Mouse (Mus musculus): Measurements from ENCODE around the gene Tcirg1.

- TF ChIP-seq CTCF (IDR thresholded peaks at IDR 0.05; ENCODE audit: low read depth): no peak
- TF ChIP-seq EP300 (IDR thresholded peaks at IDR 0.05; ENCODE audit: low read depth): no peak
Measured at GRCm38 (mm10) chr19:3942986-3943735, 36.2 kb upstream of the Tcirg1 start.

All from liver, embryonic 14.5 days (tissue).